Mouse (Mus musculus) liver, adult 2 months (tissue): ENCODE measurements at regions not wholly inside any gene's neighbourhood (a gene's known extent, or its start where the extent isn't known, plus 50 kb on each side); places are given as distances from the start of the nearest gene placed in this dataset.

Experiments
- CTCF ChIP-seq: fragments of 200-500 bp; IDR thresholded peaks from 2 replicates; pipeline ENCODE4 v1.5.1; 2011; ENCODE audit warnings: low read depth, low read length, control low read depth
- POLR2A ChIP-seq: fragments of 200-500 bp; IDR thresholded peaks from 2 replicates; pipeline ENCODE4 v1.6.1; 2011; ENCODE audit warnings: low read length, control low read depth; ENCODE audit not compliant: insufficient read depth; ENCODE audit errors: extremely low read depth

DNA sequence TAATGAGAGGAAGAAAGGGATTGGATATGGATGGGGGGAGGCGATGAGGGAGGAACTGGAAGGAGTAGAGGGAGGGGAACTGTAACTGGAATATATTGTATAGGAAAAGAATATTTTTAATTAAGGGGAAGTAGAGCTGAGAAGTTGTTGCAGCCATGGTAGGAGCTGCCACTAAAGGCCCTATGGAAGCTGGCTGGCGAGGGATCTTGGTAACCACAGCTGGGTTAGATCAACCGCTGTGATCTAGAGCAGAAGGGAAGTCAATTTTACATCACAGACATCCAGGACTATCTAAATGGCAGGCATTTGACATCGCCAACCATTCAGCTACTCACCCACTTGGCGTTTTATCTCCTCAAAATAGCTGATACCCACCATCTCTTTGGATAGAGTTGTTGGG is 168.8 kb upstream of the Ap5m1 start:
- TF ChIP-seq POLR2A (no peak), CTCF (no peak)
